Mouse (Mus musculus) G1E (cell line): ENCODE measurements around the gene Tspan9.

Experiments
- CTCF ChIP-seq: IDR thresholded peaks from 2 replicates; pipeline ENCODE4 v1.5.1; 2012; ENCODE audit warnings: low read depth, low read length, inconsistent platforms, mixed read lengths
- GATA1 ChIP-seq: IDR thresholded peaks from 2 replicates; pipeline ENCODE4 v1.6.1; 2012; ENCODE audit warnings: borderline replicate concordance, low read length, inconsistent platforms, mixed read lengths
- GATA2 ChIP-seq: IDR thresholded peaks from 2 replicates; pipeline ENCODE4 v1.6.1; 2012; ENCODE audit warnings: low read depth, low read length, inconsistent platforms, borderline replicate concordance
- POLR2AphosphoS5 ChIP-seq: IDR thresholded peaks from 2 replicates; pipeline ENCODE4 v1.6.1; 2012; ENCODE audit warnings: low read depth, low read length, inconsistent platforms; ENCODE audit not compliant: insufficient replicate concordance
- TAL1 ChIP-seq: conservative IDR thresholded peaks from 2 replicates; pipeline ENCODE4 v1.6.1; 2012; ENCODE audit warnings: low read depth, low read length, inconsistent platforms, mixed read lengths

DNA sequence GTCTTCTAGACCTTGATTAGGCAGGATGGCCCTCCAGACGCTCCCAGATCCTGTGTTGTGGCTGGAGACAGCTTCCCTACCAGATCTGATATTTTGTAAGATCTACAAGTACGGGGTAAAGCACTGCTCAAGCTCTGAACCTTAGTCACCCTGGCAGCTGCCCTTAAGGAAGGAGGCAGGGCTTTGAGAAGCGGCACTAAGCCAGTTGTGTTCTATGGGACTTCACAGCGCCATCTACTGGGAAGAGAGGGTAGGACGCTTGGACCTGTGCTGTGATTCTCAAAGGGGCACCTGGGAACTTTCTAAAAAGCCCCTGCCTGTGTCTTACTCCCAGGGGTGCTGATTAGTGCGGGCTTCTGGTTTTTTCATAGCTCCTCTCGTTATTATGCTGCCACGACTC is 222.7 kb downstream of the Tspan9 start:
- TF ChIP-seq CTCF (no peak), POLR2AphosphoS5 (no peak), TAL1 (no peak), GATA1 (no peak), GATA2 (no peak)
